Mouse (Mus musculus) adipocyte (in vitro differentiated cells): Measurements from ENCODE around the gene Pla2g4e.

Experiments
- DNase-seq: peaks from one replicate; pipeline ENCODE4 v3.0.0-alpha.2; 2016; ENCODE audit warnings: low spot score

The Pla2g4e gene

DNA sequence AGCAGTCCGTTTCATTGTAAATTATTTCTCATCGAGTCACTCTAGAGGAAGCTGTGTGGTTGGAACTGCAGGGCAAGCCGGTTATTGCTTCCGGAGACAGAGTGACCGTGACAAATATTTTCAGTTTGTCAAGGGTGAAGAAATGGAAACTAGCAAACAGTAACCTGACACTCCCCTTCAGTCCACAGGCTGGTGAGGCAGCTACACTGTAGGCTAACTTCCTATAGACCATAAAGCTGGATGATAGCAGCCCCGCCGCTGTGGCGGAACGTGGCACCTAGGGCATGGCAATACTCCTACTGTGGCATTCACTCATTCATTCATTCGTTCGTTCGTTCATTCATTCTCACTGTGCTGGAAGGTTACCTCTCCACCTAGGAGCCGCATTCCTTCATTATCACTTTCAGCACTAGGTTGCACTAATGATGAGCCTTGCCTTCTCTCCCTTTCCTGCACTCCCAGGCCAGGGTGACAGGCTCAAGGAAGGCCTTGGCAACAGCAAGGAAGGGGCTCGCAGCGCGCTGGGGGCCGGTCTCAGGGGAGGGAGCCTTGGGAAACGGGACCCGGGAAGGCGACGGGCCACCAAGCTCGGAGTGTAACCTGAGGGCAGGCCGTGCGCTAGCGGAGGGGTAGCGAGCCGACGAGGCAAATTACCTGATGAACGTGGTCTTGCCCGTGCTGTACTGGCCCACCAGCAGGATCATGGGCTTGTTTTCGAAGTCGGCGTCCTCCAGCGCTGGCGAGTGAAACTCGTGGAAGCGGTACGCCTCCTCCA lies 91.4 kb downstream of the Pla2g4e start:
- DNase-seq, result peak; percentile 22

DNA sequence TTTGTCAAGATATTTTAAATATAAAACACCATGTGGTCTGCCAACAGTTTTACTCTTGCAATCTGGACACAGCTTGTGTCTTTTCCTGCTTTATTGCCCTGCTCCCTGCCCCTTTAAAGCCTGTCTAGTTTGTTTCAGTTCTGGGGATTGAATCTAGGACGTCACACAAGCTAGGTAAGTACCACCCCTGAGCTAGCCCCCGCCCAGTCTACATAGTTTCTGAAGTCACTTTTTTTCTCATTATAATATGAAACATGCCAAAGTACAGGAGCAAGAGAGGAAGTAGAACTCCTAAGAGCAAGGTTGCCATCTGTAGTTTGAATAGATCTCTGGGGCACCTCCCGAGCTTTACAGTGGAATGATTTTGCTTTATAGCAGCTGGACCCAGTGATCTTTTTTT lies 94.6 kb downstream of the Pla2g4e start:
- DNase-seq, result no peak

DNA sequence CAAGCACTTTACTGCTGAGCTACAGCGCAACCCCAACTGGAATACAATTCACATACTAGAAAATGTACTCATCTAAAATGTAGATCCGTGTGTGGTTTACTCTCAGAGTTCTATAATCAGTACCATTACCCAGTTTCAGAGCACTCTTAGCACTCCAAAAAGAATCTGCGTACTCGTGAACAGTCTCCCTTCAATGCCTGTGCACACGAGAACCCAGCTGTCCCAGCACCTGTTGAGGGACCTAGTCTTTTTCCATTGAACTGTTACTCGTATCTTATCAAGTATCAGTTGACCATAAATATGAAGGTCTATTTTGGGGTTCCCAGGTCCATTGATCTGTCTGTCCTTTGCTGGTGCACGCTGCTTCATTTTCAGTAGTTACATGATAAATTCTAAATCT lies 95.5 kb downstream of the Pla2g4e start:
- DNase-seq, result no peak

DNA sequence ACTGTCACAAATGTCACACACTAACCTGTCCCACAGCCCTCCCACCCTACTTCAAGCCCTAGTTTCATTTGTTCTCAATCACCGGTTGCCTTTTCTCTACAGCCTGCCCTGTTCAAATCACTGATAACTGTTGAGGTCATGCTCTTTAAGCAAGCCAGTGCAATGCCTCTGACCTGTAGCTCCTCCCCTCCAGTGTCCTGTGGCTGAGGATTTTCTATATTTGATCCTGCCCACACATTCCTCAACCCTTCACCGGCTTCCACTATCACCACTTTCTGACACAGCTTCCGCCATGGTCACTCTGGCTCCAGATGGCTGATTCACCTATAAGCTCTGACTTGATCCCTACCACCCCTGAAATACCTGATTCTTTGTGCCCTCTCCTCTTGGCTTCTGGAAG lies 97.1 kb downstream of the Pla2g4e start:
- no peak for DNase-seq

DNA sequence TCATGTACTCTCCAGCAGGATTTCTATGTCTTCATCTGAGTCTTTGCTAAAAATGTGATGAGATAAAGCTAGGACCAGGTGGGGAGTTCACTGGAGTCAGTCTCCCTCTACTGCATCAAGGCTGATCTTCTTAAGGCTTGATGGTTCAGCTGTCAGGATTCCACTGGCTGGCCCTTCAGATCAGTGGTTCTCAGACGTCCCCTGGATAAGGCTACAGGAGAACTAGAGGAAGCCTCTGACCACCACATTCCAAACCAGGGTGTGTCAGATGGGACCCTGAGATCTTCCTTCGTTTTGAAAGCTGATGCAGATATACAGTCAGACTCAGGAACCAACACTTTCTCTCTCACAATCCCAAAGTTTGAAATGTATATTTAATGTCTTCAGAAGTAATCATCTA lies 97.8 kb downstream of the Pla2g4e start:
- DNase-seq, result no peak

DNA sequence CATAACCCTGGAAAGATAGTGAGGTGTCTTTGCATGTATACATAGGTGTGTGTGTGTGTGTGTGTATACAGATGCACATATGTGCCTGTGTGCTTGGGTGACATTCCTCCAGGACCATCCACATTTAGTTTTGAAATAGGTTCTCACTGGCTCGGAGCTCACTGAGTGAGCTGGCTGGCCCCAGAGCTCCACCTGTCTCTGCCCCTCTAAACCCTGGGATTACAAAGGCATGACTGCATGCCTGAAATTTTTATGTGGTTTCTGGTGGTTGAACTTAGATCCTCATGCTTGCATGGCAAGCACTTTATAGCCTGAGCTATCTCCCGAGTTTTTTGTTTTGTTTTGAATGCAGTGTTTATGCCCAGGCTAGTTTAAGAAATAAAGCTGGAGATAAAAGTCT lies 98.6 kb downstream of the Pla2g4e start:
- no peak for DNase-seq

DNA sequence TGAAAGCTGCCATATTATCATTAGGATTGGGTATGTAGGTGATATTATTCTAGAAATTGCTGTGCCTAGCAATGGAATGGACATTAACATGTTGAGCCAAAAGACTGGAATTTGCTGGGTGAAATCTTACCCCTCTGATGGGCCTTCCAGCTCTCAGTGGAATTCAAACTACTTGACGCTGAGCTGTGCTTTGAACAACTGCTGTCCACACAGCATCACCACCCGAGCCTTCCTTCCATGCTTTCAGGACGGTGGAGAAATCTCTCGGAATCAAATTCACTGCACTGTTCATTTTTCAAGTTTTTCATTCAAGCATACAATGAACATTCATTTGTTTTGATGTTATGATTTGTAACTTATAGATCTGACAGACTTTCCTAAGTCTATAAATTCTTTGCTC lies 100.7 kb downstream of the Pla2g4e start:
- no peak for DNase-seq

DNA sequence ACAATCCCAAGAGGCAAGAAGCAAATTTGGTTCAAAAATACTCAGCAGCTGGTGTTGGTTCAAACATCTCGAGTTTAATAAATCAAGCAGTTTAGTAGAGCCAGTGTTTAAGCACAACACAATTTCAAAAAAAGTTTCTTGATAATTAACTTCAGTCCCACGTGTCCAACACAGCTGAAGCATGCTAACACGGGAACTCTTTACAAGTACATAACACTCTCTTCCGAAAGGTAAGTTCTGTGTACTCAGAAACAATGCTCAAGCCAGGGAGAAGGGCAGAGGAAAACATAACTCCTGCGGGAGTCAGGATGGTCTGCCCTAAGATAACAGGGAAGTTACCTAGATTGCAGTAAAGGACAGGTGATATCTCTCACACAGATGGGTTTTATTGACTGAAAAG lies 102.8 kb downstream of the Pla2g4e start:
- DNase-seq, result no peak

DNA sequence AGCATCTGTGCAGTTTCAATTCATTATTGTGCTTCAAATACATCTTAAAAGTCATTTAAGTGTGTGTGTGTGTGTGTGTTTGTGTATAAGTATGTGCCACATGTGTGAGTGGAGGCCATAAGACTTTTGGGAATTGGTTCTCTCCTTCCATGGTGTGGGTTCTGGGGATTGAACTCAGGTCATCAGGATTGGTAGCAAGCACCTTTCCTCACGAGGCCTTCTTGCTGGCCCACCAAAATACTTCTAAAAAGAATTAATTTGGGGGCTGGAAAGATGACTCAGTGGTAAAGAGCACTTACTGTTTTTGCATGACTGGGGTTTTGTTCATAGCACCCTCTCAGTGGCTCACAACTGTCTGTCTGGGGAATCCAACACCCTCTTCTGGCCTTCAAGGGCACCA lies 103.5 kb downstream of the Pla2g4e start:
- no peak for DNase-seq

DNA sequence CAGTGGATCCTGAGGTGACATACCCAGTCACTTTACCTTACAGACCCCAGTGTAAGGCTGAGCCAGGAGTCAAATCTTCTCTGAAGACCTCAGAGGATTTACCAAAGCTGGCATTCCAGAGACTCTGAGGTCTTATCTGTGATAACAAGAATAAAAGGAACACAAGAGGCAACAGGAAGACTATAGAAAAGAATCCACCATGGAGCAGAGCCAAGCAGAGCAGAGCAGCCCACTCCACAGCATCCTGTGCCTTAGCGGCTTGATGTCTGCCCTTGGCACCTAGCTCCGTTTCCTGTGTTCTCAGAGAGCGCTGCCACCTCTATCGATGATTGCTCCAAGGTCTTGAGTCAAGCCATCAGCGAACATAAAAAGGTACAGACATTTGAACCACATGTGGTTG lies 104.8 kb downstream of the Pla2g4e start:
- no peak for DNase-seq

DNA sequence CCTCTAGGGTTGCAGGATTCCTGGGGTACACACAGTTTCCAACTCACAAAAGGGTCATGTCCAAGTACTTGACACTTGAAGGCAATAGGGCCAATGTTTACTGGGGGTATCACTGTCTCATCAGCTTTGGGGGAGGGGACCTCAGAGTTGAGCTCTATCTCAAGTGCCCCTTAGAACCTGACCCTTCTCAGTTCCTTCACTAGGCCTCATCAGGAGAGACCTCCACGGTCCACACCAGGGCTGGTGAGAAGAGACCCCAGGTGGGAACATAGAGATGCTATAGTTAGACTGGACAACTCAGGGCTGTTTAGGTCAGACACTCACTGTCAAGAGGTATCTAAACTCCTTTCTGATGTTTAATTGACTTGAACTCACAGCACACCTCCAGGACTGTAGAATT lies 106.0 kb downstream of the Pla2g4e start:
- DNase-seq, result no peak

DNA sequence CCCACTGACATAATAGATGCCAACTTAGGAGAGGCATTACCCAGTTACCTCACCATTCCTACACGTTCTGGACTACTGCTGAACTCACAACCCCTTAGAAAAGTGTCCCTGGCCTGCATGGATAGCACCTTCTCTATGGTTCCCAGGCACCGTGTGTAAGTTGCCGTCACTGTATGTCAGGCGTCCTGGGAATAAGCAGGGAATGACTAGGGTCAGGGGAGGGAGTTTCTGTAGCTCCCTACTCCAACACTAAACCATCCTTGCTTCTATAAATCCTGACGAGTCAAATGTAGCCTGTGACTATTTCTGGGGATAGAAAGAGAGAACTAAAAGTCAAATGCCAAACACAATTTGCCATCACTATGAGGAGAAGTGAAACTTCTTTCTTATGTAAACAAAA lies 107.9 kb downstream of the Pla2g4e start:
- DNase-seq, result no peak

DNA sequence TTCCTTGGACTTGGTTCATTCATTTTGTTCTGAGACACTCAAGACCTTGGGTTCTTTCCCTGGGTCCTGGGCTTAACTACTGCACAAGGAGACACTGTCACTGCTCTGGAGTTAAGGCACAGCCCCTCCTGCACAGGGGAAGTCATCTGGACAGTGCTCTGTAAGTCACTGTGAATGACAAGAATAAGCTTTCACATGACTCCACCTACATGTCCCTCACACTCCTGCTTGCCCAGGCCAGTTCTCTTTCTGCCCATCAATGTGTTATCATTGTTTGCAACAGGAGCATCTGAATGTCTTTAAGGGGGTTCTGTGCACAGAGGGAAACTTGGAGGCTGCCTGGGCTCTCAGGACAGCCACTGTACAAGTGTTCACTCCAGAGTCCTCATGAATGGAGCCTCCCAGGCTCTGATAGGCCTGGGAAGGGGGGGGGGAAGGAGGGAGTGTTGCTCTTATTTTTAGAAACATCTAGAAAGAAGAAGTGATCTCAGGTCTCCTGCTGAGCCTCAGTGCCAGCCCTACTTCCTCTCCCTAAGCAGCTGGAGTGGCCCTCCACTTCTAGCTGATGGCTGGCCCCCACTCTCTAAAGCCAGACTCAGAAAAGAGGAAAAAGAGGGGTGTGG lies 110.6 kb downstream of the Pla2g4e start:
- no peak for DNase-seq

DNA sequence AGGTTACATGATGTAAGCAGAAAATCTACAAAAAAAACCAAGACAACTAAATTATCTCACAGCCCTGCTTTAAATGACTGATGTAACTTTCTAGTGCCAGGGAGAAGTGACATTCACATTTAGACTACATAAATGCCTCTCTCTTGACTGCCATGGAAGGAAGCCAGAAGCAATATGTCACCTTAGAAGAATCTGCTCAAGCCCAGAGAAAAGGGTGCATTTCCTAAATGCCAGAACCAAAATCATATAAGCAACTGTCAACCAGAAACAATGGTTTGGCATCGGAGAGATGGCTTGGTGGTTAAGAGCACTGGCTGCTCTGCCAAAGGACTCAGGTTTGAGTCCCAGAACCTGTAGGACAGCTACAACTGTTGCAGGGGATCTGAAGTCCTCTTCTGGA lies 113.3 kb downstream of the Pla2g4e start:
- DNase-seq, result peak; percentile 44

DNA sequence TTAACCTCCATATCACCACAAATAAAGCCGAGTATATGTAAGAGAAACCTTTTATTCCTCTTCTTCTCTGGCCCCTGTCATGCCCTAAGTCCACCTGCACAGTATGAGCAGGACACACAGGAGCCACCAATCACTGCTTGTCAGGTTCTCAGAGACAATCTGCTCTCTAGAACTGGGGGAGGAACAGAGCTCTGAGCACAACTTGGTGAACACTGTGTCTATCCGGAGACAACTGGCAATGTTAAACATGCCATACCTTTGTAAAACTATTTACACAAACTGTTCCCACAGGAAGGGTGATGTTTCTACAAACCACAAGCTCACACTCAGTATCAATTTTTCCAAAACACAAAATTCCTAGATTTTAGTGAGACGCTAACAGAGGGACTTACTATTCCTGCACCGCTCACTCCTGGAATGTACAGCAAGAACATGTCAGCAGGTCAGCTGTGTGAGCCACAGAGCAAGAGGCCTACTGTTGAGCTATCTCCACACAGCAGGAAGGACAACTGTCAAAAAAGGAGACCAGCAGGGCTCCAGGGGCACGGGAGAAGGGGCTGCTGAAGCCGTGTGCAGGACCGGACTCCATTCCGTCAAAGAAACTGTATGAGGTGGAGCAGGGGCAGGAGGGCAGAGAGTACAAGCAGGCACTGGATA lies 115.8 kb downstream of the Pla2g4e start:
- DNase-seq, result no peak

DNA sequence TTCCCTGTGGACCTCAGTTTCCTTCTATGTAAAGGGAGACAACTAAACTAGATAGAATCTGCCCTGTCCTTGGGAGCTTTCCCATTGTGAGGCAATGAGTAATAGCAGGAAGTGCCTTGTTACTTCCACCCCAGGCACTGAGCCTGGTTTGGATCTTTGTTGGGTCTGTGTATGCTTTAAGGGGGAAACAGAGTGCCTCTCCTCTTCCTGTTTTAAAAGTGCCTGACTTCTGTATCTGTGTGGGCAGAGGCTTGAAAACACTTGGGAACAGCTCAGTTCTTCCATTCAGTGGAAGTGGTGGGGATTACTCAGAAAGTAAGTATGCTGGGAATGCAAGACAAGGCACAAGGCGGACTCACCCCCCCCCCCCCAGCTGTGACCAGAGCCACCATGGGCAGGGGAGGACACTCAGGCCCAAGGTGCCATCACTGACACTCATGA lies 116.5 kb downstream of the Pla2g4e start:
- DNase-seq, result peak; percentile 21

DNA sequence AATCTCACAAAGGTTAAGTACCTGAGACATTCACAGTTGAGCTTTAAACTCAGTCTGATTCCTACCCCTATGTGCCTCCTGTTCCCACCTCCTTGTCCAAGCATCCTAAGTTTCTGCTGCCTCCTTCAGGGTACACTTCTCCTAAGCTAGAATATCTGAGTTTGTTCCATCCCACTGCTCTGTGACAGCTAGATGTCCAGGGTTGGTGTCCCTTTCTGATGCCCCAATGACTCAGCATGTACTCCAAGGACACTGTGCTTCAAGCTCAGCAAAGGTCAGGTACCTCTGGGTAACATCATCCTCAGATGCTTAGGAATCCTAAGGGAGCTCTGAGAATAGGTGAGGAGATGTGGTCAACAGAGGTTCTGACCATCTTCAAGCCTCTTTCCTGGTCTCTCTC lies 117.1 kb downstream of the Pla2g4e start:
- no peak for DNase-seq

DNA sequence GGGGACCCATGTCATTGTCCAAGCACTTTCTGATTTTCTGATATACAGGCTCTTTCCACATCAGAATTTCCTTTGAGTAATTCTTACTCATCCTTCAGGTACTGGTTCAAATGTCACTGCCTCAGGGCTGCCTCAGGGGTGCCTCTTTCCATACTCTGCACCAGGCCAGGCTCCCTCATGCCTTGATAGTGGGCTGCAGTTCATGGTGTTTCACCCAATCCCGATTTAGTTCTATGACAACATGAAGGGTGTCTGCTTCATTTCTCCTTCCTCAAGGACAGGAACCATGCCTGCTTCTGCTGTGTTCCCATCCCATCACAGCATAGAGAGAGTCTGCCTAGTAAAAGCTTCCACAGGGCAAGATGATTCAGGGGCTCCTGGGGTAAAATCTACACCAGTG lies 118.2 kb downstream of the Pla2g4e start:
- no peak for DNase-seq

DNA sequence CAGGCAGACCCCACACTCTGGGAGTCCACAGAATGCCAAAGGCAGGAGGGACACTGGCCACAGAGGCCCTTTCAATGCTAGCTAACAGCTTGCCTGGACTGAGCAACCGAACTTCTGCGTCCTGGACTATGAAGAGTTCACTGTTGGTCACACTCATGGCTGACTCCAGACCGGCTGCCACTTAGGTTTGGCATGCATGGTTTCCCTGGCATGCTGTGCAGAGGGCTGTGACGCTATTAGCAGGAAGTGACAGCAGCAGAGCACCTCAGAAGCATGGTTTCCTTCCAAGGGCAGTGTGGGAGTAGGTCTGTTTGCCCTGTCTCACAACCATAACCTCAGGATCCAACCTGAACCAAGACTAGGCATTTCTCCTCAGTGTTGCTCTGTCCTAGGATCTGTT lies 118.7 kb downstream of the Pla2g4e start:
- DNase-seq, result no peak

DNA sequence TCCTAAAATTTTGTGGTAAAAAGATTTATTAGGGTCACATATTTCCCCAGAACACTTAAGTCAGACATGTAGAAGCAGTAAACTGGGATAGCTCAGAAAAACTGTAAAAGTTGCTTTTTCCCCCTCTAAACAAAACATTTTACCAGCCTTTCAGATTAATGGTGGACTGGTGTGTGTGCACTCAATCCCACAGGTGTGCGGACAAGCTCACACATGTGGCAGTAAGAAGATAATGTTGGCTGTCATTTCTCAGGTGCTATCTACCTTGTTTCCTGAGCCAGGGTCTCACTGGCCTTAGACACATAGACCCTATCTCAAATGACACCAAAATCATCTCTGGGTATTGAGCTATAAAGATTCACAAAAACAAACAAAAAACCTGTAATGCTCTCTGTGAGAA lies 119.7 kb downstream of the Pla2g4e start:
- DNase-seq, result no peak

DNA sequence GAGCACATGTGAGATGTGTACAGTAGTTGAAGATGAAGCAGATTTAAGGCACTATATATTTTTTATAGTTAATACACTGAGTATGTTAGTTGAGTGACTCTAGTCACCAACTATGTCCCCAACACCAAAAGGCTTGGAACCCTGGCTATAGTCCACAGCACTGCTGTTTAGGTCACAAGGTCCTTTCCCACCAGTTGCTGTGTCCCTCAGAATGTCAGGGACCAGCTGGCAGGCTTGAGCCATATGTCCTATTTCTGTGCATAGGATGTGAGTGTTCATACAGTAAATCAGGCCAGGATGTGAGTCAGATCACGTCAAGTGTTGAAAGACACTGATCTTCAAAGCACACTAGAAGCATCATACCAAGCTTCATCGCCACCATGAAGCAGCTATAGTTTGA lies 120.2 kb downstream of the Pla2g4e start:
- no peak for DNase-seq

DNA sequence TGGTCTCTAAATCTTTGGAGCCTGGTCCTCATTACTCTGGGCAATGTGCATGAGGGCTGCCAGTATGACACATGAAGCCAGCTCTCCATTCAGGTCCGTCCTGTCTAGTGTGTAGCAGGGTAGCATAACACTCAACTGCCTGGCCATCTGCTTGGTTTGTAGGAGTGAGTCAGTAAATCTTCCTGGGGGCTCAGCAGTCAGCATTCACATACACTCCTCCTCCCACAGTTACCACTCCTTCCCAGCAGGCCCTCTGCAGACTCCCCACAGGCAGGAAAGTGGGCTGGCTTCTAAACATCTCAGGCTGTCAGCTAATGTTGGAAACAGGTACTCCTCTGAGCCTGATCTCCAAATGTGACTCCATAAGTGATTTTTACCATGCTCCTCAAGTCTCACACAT lies 121.0 kb downstream of the Pla2g4e start:
- no peak for DNase-seq

DNA sequence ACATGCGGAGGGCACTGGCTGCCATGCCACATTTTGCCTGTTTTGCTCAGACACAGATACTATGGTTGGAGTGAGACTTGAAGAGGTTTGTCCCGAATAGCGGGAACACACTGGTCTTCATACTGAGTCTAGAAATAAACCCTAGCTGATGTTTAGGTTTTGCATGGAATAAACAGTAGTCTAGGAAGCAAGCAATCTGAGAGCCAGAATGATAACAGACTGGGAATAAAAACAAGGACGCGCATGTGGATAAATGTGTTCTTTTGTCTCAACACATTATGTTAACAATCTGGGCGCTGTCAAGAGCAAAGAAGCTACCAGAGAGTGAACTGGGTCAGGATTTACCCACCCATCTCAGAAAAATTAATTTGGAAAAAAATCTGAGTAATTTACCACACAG lies 122.2 kb downstream of the Pla2g4e start:
- DNase-seq, result no peak

DNA sequence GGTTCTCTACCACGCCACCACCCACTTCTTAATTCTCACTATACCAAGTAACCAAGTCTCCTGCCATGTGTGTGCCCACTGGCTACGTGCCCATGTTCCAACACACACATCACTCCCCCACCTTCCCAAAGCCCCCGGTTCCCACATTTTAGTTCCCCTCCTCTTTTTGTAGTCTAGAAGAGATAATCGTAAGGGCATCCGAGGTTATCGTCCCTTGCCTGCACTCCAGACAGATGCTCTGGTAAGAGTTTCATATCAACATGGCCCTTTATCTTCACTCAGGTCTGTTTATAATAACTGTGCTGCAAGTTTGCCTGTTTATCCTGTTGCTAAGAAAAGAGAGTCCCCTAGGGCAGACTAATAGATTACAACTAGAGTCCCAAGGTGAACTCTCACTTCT lies 127.8 kb downstream of the Pla2g4e start:
- no peak for DNase-seq
